Mouse (Mus musculus): ENCODE data around the gene Ap1b1. TPM values are rescaled to one million over a fixed set of nuclear protein-coding genes. Genes with fewer than 3 reads are reported as not detected.

Gene Ap1b1
- total and polyA plus RNA-seq, 2 experiments from 2014 or later: 29.6 to 39.0 TPM

DNA sequence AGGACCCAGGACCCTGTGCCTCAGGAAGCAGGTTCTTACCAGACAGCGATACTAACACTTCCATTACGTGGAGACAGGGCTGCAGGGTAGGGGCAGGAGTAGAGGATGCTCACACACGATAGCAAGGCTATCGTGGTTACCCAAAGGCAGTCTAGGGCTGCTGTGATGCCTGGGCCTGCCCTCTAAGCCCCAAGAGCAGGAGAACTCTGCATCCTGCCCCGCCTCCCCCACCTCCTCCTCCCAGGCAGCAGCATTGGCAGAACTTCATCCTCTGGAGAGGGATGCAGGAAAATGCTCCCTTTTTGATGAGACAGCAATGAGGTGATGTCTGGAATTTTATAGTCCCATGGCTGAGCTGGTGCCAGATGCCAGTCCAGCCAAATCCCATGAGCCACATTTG is 19.7 kb upstream of the Ap1b1 start:
- 65% methylated on average over 5 of the region's 5 CpGs for WGBS

GRCm38 (mm10) chr11:4967549-4967948 is 19.1 kb upstream of the Ap1b1 start:
- DNase-seq (ENCODE audit: low spot score) (no peak), ATAC-seq (ENCODE audit: insufficient read depth, low read depth) (no peak)
- Histone ChIP-seq H3K4me1 (ENCODE audit: control insufficient read depth, insufficient read depth) (no peaks in the 10 kb centered on the region), H3K9me3 (replicated peaks; ENCODE audit: control insufficient read depth, low read length) (no peaks in the 10 kb centered on the region), H3K36me3 (replicated peaks; ENCODE audit: control insufficient read depth, insufficient read depth, low read length) (no peaks in the 10 kb centered on the region), H3K4me2 (ENCODE audit: low read depth, low read length) (no peak overlapping the region), H3K27me3 (ENCODE audit: control insufficient read depth, insufficient read depth, low read length) (no peaks in the 10 kb centered on the region), H3K4me3 (ENCODE audit: low read depth, low read length) (no peak overlapping the region), H3K27ac (ENCODE audit: low read depth) (no peak overlapping the region), H3K9ac (replicated peaks; ENCODE audit: low read depth, low read length) (no peak overlapping the region)
- 44% methylated on average over 2 of the region's 2 CpGs for WGBS
- no peak for TF ChIP-seq CTCF (IDR thresholded peaks at IDR 0.05; ENCODE audit: low read depth)
- no peak for TF ChIP-seq EP300 (IDR thresholded peaks at IDR 0.05; ENCODE audit: low read depth)

More for the DNA sequence above, 19.7 kb upstream of the Ap1b1 start:
- Histone ChIP-seq H3K27me3 (ENCODE audit: control insufficient read depth, insufficient read depth, low read length) (no peaks in the 10 kb centered on the region), H3K9ac (replicated peaks; ENCODE audit: low read depth, low read length) (no peak overlapping the region), H3K4me1 (ENCODE audit: control insufficient read depth, insufficient read depth) (no peaks in the 10 kb centered on the region), H3K9me3 (replicated peaks; ENCODE audit: control insufficient read depth, low read length) (no peaks in the 10 kb centered on the region), H3K4me3 (ENCODE audit: low read depth, low read length) (no peak overlapping the region), H3K4me2 (ENCODE audit: low read depth, low read length) (no peak overlapping the region), H3K27ac (ENCODE audit: low read depth) (no peak overlapping the region), H3K36me3 (replicated peaks; ENCODE audit: control insufficient read depth, insufficient read depth, low read length) (no peaks in the 10 kb centered on the region)
- ATAC-seq (ENCODE audit: insufficient read depth, low read depth): no peak
- DNase-seq (ENCODE audit: low spot score): no peak
- no peak for TF ChIP-seq EP300 (IDR thresholded peaks at IDR 0.05; ENCODE audit: low read depth)
- no peak for TF ChIP-seq CTCF (IDR thresholded peaks at IDR 0.05; ENCODE audit: low read depth)

- DNase-seq (ENCODE audit: low spot score): no peak
- Histone ChIP-seq H3K4me3 (ENCODE audit: low read depth, low read length) (no peak overlapping the region), H3K27me3 (ENCODE audit: control insufficient read depth, insufficient read depth, low read length) (no peaks in the 10 kb centered on the region), H3K27ac (ENCODE audit: low read depth) (no peak overlapping the region), H3K4me1 (ENCODE audit: control insufficient read depth, insufficient read depth) (no peaks in the 10 kb centered on the region), H3K36me3 (replicated peaks; ENCODE audit: control insufficient read depth, insufficient read depth, low read length) (no peaks in the 10 kb centered on the region), H3K9me3 (replicated peaks; ENCODE audit: control insufficient read depth, low read length) (no peaks in the 10 kb centered on the region), H3K4me2 (ENCODE audit: low read depth, low read length) (no peak overlapping the region), H3K9ac (replicated peaks; ENCODE audit: low read depth, low read length) (no peak overlapping the region)
- TF ChIP-seq CTCF (IDR thresholded peaks at IDR 0.05; ENCODE audit: low read depth) (no peak), EP300 (IDR thresholded peaks at IDR 0.05; ENCODE audit: low read depth) (no peak)
- WGBS: 64% methylated on average over 10 of the region's 10 CpGs
- ATAC-seq (ENCODE audit: insufficient read depth, low read depth): no peak
These were observed 18.2 kb upstream of the Ap1b1 start for GRCm38 (mm10) chr11:4968376-4968775.

DNA sequence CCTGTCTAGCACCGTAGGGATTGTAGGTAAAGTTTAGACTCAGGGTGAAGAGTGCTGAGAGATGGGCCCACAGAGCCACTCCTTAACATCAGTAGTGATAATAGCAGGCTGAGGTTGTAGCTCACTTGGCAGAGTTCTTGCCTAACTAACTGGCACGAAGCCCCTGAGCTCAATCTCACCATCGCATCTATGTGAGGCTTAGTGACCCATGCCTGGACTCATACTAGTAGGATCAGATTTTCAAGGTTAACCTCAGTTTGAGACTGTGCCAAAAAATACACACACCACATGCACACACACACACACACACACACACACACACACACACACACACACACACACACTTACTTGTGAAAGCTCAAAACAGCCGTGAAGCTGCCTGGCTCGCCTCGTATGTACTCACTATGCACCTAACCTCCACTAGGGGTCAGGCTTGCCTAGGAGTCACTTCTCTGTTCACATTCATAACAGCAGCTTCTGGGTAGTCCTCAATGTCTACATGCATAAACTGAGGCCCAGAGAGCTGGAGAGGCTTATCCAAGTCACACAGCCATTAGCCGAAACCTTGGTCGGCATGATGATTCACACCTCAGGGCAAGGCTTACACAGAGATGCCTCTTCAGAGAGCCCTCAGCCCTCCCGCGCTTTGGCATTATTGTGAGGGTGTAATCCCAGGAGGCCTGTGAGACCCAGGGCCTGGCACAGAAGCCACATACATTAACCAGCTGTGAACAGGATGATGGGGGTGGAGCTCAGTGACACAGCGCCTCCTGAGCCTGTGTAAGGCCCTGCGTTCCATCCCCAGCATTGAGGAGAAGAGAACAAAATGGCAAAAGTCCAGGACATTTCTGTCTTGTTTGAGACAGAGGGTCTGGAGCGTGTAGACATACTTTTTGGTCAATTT is 13.4 kb upstream of the Ap1b1 start:
- Histone ChIP-seq H3K36me3 (replicated peaks; ENCODE audit: control insufficient read depth, insufficient read depth, low read length) (no peaks in the 10 kb centered on the region), H3K9me3 (replicated peaks; ENCODE audit: control insufficient read depth, low read length) (no peaks in the 10 kb centered on the region), H3K4me1 (ENCODE audit: control insufficient read depth, insufficient read depth) (no peaks in the 10 kb centered on the region), H3K9ac (replicated peaks; ENCODE audit: low read depth, low read length) (no peak overlapping the region), H3K27ac (ENCODE audit: low read depth) (no peak overlapping the region), H3K4me3 (ENCODE audit: low read depth, low read length) (no peak overlapping the region), H3K4me2 (ENCODE audit: low read depth, low read length) (no peak overlapping the region), H3K27me3 (ENCODE audit: control insufficient read depth, insufficient read depth, low read length) (no peaks in the 10 kb centered on the region)
- TF ChIP-seq CTCF (IDR thresholded peaks at IDR 0.05; ENCODE audit: low read depth) (peak; percentile 87), EP300 (IDR thresholded peaks at IDR 0.05; ENCODE audit: low read depth) (no peak)
- ATAC-seq (ENCODE audit: insufficient read depth, low read depth): peak; percentile 54; the same call in 1 of the 2 replicates
- DNase-seq (ENCODE audit: low spot score): peak; percentile 57
- 50% methylated on average over 13 of the region's 13 CpGs for WGBS

GRCm38 (mm10) chr11:4973871-4974256 is 12.8 kb upstream of the Ap1b1 start:
- ATAC-seq (ENCODE audit: insufficient read depth, low read depth) (no peak), DNase-seq (ENCODE audit: low spot score) (no peak)
- Histone ChIP-seq H3K4me1 (ENCODE audit: control insufficient read depth, insufficient read depth) (no peaks in the 10 kb centered on the region), H3K27ac (ENCODE audit: low read depth) (no peak overlapping the region), H3K27me3 (ENCODE audit: control insufficient read depth, insufficient read depth, low read length) (no peaks in the 10 kb centered on the region), H3K9ac (replicated peaks; ENCODE audit: low read depth, low read length) (no peak overlapping the region), H3K4me2 (ENCODE audit: low read depth, low read length) (no peak overlapping the region), H3K9me3 (replicated peaks; ENCODE audit: control insufficient read depth, low read length) (no peaks in the 10 kb centered on the region), H3K36me3 (replicated peaks; ENCODE audit: control insufficient read depth, insufficient read depth, low read length) (no peaks in the 10 kb centered on the region), H3K4me3 (ENCODE audit: low read depth, low read length) (no peak overlapping the region)
- 70% methylated on average over 2 of the region's 2 CpGs for WGBS
- TF ChIP-seq EP300 (IDR thresholded peaks at IDR 0.05; ENCODE audit: low read depth): no peak
- TF ChIP-seq CTCF (IDR thresholded peaks at IDR 0.05; ENCODE audit: low read depth): no peak
